Mouse (Mus musculus) right cerebral cortex, adult 18-20 months (tissue): ENCODE measurements at regions not wholly inside any gene's neighbourhood (a gene's known extent, or its start where the extent isn't known, plus 50 kb on each side); places are given as distances from the start of the nearest gene placed in this dataset.

ENCODE experiments used
- DNase-seq: peaks from one replicate; pipeline ENCODE4 v3.0.0; 2022; ENCODE audit warnings: mixed read lengths

DNA sequence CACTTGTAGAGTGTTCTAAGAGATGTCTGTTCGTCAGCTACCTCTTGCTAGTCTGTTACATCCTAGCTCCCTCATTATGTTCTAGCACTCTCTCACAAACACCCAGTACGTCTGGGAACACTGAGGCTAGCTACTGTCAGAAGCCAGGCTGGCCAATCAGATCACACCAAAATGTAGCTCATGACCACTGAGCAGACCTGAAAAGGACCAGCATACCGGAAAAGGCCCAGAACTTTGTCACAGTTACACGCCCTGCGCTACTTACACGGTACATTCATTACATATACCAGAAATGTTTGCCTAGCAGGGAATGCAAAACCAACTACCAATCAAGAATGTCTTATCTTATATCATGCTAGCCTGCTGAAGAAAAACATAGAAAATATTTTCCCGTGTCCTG, 216.5 kb upstream of the Foxq1 start:
- DNase-seq, result no peak

DNA sequence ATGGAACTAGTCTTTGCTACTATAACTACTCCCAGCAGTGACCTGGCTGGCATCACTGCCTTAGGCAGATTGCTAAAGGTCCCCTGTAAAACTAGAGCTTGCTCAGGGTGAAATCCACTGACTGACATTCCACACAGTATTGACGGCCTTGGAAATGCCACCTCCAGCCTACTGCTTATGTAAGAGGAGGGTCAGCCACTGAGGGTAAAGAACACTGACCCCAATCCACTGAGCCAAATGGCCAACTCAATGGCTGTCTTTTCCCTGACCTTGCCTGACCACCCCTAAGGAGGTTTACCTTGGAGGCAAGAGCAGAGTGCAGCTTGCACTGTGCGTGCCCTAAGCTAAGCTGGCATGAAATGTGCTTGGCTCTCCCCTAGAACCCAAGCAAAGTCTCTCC, 216.0 kb upstream of the Foxq1 start:
- DNase-seq, result no peak

DNA sequence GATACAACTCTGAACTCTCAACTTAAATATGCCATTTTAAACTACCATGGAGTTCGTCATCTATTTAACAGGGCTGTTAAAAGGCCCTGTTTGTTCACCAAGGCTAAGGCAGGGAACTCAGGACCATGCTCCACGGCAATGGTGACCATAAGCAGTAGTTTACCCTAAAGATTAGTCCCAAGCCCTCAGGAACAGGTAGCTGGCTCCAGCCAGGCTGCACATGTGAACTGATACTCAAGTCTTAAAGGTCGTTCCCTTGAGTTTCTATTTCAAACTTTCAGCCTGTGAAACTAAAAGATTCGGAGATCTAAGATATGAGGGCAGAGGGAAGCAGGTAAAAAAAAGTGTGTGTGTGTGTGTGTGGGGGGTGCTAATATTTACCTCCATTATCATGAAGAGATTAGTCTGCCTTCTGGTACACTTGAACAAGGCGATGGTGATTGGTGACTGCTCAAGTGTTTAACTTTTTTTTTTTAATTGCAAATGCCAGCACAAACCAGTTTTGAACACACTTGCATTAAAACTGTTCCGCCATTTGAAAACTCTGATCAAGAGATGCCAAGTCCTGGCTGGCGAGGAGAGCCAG, 215.5 kb upstream of the Foxq1 start:
- no peak for DNase-seq

DNA sequence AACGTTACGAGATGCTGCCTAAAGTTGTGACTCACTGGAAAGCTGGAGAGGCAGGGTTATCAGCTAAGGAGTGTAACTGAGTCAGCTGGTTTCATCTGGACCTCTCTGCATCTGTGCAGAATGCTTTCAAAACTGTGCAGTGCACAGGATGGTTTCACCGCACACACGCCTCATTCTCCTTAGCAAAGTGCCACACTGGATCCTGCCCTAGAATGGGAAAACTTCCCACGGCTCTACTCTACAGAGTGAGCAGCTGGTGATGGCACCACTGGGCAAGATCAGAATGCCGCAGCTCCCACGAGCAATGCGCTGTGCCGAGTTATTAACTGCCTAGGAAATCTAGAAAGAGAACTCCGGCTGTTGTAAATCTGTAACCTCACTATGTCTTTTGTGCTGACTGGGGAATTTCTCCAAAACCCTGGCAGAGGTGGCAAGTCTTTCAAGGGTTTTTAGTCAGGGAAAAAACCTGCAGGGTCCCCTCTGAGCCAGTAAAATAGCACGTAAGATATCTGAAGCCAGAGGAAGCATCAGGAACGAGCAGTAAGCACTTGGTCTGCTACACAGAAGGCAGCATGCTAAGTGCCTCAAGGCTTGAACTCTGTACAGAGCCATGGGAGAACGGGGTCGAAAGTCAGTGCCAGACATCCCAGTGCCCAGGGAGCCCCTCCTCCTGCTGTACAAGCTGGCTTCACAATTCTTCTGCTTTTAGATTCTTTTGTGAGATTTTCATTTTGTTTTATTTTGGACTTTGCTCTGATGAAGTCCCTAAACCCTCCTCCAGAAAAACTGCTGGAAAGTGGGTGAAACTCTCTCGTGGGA, 214.4 kb upstream of the Foxq1 start:
- peak; percentile 18 for DNase-seq

DNA sequence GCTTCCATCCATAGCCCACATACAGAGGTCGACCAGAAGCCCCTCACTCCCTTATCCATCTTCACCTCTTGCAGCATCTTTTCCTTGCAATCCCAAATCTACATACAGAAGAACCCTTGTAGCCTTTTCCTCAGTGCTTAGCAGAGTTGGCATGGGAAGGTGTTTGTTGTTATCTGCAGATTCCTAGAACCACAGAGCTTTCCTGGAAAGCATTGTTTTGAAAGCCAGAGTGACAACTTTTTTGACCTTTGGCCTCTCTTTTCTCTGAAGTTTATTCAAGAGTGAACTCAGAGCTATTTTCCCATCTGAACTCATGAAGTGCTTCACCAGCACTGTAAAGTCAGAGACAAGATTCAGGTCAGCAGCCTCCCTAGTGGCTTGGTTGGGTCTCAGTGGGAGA, 209.7 kb upstream of the Foxq1 start:
- DNase-seq, result no peak

DNA sequence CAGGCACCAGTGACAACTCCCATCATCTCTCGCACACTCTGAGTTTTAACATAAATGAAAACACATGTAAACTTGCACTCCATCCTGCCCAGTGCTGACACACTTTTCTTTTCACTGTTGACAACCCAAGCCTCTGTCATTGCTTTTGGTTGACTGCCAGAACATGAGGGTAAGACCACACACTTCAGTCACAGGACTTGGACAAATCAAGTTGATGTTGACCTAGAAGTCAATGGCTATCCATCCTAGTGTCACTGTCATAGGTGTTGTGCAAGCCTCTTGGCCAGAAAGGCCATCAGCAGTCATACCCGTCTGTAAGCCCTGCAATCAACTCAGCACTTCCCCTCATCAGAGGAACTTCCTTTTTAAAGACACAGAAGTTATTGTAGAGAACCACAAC, 208.9 kb upstream of the Foxq1 start:
- no peak for DNase-seq

DNA sequence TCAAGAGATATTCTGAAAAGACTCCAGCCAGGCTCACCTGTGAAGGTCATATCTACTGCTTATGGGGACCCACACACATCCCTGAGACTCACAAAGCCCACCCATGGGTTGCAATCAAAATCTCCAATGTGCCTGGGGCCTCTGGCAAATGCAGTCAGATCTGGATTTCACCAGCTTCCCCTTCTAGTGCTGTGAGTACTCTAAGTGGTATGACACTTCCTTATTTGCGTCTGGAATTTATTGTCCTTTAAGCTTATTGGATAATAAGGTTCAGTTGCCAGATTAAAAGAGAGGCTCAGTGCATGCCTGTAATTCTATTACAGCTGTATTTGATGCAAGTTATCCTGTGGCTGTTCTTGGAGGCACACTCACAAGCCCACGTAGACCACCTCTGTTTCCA, 206.3 kb upstream of the Foxq1 start:
- DNase-seq, result no peak

DNA sequence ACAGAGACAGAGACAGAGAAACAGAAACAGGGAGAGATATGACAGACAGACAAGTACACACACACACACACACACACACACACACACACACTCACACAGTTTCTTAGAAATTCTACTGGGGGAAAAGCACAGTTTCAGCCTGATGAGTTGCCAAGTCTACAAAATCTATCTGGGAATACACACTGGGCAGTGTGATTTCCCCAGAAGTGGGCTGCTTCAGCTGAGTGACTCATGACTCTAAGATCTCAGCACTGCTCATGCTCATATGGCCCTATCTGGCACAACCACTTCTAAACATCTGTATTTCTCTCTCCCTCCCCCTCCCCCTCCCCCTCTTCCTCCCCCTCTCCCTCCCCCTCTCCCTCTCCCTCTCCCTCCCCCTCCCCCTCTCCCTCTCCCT, 204.5 kb upstream of the Foxq1 start:
- DNase-seq, result peak; percentile 8

DNA sequence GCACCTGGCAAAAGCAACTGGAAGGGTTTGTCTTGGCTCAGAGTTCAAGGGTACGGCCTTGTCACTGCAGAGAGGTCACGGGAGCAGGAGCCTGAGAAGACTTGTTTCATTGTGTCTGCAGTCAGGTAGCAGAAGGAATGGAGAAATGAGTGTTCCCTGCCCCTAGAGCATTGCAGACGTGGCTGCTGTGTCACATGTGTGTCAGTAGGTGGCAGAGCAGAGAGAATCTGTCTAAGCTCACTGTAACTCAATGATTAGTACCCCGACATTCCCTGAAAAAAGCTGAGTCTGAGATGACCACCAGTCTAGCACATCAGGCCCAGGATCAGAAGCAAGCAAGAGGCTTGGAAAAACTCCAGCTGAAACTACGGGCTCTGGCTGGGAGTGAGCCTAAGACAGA, 203.1 kb upstream of the Foxq1 start:
- no peak for DNase-seq

DNA sequence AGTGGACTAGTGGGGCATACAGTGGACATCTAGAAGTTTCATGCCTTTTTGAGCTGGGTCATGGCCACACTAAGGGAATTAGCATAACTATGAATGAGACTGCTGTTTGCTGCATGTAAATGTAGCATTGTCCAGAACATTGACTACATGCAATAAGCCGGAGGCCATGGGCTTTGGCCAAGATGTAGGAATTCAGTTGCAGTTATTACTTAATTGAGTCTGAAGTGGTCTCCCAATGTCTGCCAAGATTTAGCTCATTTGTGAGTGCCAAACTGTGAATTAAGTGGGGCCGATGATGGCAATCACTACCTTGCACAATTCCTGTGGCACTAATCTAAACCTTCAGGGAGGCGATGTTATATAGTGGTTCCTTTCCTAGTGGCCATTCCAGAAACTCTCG, 196.6 kb upstream of the Foxq1 start:
- no peak for DNase-seq

DNA sequence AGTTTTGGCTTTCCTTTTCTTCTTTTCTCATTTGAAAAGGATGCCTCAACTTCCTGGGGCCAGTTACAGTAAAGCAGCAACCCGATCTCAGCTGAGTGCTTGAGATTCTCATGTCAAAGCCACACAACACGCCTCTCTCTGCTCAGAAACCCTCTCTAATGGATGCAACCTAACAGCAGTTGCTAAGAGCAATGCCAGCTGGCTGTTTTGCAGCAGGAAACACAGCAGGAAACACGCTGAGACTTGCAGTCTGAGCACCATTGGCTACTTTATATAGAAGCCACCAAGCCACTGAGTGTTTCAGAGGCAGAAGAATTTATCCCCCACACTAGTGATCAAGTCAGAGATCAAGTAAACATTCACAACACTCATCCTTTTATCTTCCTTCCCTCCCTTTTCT, 193.5 kb upstream of the Foxq1 start:
- DNase-seq, result no peak

DNA sequence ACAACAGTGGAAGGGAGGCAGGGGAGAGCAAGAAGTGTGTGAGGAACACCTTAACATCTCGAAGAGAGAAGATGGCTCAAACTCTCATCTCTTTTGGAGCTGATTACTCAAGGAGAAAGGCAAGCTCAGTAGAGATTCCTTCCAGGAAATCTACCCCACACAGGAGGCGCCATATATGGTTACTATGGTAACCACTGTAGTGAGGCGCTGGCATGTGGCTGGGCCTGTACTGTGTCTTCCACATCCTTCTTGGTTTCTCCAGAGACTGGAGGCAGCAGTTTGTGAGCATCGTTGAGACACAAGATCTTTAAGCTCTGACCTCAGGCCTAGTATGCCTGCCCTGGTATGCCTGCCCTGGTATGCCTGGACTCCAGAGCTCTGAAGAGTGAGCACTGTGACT, 191.6 kb upstream of the Foxq1 start:
- no peak for DNase-seq

DNA sequence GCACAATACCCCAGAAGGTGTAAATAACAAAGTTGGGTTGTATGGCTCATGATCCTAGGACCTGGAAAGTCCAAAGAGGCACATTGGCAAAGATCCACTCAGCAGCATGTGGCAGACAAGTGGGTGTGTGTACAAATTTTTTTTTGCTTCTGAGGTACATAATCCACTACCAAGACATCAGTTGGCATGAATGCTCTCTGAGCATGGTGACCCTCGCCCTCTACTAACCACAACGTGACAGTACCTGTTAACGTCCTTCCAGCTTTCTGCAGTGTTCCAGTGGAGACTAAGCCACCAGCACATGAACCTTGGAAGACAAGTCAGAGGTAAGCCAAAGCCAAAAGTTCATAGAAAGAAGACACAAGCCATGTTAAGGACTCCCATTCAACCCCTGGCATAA, 188.7 kb upstream of the Foxq1 start:
- no peak for DNase-seq

DNA sequence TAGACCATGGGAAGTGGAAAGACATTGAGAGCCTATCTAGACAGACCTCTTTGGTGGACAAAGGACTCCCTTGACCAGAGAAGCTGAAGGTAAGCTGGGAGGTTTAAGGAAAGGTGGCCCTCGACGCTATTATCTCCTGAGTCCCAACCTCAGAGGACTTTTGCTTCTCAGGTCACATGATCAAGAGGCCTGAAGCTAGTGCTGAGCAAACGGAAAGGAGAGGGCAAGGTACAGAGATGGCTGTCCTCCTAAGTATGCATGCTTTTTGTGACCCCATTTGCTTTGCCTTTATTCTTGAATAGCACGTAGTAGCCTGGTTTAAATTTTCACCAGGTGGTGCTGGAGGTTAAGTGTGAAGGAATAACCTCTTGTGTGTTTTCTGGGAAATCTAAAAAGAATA, 186.8 kb upstream of the Foxq1 start:
- no peak for DNase-seq

DNA sequence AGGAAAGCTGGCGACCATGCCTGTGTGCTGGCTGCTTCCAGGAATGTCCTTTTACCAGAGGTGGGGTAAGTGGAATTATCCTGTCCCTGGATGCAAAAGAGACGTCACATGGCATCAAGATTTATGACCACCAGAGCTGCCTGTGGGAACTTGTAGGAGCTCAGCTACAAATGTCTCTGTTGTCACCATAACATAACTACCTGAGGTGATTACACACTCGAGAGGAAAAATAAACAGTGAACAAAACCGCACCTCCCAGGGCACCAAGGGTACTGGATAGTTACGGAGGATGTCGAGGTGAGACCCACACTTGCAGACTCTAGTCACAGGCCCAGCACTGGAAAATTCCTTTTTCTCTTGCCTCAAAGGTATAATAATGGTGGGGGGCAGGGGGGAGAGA, 185.1 kb upstream of the Foxq1 start:
- DNase-seq, result no peak

DNA sequence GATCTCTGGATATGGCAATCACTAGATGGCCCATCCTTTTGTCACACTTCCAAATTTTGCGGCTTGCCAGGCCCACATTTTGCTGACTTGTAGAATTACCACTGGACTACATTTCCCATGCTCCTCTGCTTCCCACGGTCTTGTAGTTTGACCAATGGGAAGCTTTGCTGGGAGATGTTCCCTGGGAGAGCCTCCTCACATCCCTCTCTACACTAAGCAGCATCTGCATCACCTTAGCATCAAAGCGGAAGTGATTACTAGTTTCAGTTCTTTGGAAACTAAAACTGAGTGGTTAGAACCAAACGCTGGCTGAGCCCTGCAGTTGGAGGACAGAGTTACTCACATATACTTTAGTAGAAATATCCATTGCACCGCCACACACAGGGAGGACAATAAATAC, 181.9 kb upstream of the Foxq1 start:
- peak; percentile 6 for DNase-seq

DNA sequence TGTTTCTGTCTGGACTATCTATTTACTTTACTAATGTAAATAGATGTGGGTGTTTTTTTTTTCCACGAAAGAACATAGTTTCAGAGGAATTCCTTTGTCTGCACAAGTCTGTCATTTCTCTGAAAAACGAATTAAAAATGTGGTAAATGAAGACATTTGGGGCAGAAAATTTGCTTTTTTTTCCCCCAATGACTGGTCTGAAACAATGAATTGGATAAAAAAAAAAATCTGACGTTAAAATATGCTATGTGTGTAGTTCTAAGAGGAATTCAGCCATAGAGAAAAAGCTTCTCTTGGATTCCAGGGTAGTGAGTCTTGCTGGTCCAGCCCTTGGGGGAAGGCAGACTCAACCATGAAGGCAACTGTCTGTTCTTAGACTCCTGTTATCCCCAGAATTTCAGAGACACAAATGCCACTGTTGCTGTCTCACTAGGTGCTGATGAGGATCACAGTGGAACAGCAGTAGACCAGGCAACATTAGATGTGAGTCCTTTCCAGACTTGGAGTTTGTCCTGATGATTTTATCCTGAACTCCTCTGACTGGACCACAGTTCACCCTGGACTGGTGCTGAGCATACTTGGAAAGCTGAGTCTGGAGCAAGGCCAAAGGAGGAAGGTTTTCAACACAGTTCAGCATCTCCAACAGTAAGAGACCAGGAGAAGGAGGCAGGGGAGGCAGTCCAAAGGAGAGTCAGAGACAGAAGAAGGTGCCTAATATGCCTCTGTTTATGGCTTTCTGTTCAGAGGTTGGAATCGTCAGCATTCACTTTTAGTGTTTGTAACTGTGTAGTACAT, 162.3 kb upstream of the Foxq1 start:
- no peak for DNase-seq

DNA sequence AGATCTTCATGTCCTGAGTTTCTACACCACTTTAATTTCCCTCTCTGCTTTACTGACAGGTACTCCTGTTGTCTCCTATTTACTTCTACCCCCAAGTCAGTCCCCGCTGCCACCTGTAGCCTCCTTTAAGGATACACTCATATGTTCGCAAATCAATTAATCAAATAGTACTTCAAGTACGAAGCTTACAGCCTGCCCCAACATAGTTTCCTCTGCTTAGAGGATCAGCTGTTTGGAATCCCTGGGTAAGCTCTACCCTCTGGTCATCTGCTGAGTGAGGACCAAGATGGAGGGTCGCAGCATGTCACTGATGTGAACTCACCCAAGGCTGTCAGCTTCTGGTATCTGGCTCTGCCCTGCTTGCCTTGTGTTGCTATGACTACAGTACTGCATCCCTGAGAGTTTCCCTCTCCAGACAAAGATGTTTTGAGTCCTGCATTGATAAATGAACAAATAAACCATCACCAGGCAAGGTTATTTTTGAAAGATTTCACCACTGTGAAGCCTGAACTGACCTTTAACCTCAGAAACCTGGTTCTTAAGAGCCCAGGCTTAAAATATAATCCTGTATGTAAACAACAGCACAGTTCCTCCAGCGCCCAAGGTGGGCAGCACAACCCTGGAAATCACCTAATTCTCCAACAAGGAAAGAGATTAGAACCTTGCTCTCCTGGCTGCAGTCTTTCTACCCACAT, 159.6 kb upstream of the Foxq1 start:
- no peak for DNase-seq

DNA sequence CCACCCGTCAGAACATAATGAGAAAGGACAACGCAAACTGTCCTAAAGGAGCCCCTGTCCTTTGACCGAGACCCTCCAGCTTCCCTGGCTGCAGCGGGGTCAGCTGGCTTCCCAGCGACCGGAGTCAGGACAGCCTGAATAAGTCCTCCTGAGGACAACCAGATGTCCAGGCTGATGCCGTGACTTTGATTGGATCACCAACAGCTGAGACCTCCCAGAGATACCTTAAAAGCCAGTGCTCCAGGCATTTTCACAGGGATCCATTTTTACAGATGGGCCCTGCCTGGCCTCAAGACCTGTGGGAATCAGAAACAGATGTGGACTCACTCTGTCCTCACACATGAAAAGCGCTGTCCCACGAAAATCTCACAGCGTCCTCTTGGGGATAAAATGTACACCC, 158.7 kb upstream of the Foxq1 start:
- DNase-seq, result no peak

DNA sequence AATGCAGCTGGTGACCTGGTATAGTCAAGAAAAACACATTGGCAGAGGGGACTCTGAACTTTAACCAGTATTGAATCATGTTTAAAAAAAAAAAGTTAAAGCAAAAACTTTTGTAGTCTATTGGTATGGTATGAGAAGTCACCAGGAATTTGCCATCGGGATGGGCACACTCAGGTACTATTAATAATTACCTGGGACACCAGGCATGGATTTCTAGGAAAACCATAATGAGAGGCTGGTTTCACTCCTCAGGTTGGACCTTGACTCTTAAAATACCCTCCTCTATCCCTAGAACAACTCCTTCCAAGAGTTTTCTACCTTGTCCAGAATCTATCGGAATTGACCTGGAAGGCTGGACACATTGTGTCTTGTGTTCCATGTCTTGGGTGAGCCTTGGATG, 155.5 kb upstream of the Foxq1 start:
- DNase-seq, result no peak

DNA sequence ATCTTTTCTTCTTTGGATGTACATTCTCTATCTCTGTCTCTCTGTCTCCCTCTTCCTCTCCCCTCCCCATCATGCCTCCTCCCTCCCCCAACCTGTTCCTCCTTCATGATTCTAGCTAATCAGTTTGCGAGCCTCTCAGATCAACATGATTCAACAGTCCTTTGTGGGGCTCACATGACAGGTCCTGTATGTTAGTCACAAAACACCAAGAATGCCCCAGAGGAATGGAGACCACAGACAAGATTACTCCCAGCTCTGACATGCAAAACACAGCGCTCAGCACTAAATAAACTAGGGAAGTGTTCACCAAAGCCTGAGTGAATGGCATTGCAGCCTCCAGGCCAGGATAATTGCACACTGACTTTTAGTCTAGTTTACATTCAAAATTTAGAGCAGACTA, 150.6 kb upstream of the Foxq1 start:
- DNase-seq, result no peak

DNA sequence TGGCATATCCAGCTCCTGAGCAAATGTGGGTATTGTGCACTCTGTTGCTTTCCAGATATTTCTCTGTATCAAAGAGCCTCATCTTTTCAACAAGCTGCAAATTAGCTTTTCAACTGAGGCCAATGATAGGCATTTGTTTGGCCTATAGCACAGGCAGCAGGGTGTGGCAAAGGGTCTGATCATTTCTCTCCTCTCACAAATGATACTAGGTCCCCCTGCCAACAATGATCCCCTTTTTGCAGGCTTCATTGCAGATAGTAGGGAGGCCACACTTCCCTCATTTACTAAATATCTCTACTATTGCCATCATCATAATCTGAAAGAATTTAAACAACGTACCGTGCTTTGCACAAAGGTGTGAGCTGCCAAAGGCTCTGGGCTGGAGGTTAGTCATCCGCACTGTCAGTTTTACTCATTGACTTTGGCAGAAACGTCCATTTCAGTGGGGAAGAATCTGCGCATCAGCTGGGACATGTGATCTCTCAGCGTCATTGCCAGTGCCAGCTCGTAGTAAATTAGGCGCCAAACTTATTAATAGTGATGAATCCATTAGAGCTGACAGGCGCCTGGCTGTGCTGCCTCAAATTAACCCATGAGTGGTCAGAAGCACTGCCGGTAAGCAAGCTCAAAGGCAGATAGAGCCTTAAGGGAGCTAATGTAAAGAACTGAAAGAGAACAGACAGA, 147.4 kb upstream of the Foxq1 start:
- peak; percentile 3 for DNase-seq

DNA sequence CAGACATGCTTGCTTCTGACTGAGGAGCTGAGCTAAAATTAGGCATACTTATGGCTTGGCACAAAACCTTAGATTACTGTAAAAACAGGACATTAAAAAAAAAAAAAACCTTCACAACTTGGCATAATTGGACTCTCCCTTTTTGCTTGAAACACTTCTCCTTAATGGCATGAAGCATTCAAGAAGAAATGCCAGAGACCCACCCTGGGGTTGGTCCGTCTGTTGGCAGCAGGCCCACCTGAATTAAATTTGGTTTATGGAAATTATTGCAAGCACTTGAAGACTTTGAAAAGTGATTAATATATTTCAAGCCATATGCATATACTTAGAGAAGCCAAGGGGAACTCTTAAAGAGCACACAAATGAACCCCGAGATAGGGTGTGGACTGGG, 146.8 kb upstream of the Foxq1 start:
- no peak for DNase-seq
